Mouse (Mus musculus) forebrain, embryonic 12.5 days (tissue): ENCODE results near the gene Gm6657. TPM values are rescaled to one million over a fixed set of nuclear protein-coding genes. Genes with fewer than 3 reads are reported as not detected.

Experiments used
- ATAC-seq: fragments of 200-750 bp; cut with Nextera tagmentation; 2 replicates; pipeline ENCODE4 v1.8.0; 2017; ENCODE audit warnings: moderate TSS enrichment; ENCODE audit not compliant: low FRiP score
- H3K27ac ChIP-seq: fragments of 300-500 bp; sonication (generic); 2 replicates; pipeline ENCODE4 v1.5.1; 2016; ENCODE audit warnings: mild to moderate bottlenecking
- H3K27me3 ChIP-seq: fragments of 300-500 bp; sonication (generic); 2 replicates; pipeline ENCODE4 v1.6.1; 2016; ENCODE audit warnings: mild to moderate bottlenecking
- H3K36me3 ChIP-seq: fragments of 300-500 bp; sonication (generic); replicated peaks from 2 replicates; pipeline ENCODE4 v1.6.1; 2016; ENCODE audit warnings: mild to moderate bottlenecking
- H3K4me1 ChIP-seq: fragments of 300-500 bp; sonication (generic); 2 replicates; pipeline ENCODE4 v1.6.1; 2016
- H3K4me2 ChIP-seq: fragments of 300-500 bp; sonication (generic); 2 replicates; pipeline ENCODE4 v1.6.1; 2016; ENCODE audit warnings: mild to moderate bottlenecking, moderate library complexity
- H3K4me3 ChIP-seq: fragments of 300-500 bp; sonication (generic); replicated peaks from 2 replicates; pipeline ENCODE4 v1.5.1; 2016; ENCODE audit warnings: mild to moderate bottlenecking
- H3K9ac ChIP-seq: fragments of 300-500 bp; sonication (generic); 2 replicates; pipeline ENCODE4 v1.6.1; 2016; ENCODE audit warnings: mild to moderate bottlenecking
- H3K9me3 ChIP-seq: fragments of 300-500 bp; sonication (generic); 2 replicates; pipeline ENCODE4 v1.6.1; 2016
- WGBS: fragments of 180-500 bp; shearing (Covaris S2); methylation state at CpG from one replicate; pipeline ENCODE4 v1.1.7; 2016; 5-methylcytosine and 5-hydroxymethylcytosine counted together
- polyA plus RNA-seq: library from polyadenylated mRNA; unstranded; fragments of >200 nt; fragmentation: Nextera tagmentation; extraction: Ambion mirVana; gene quantifications from 2 replicates; pipeline ENCODE4 v1.2.1, GENCODE M21; 2016

Gm6657 gene
- polyA plus RNA-seq, 1 experiment from 2014 or later, result not detected

DNA sequence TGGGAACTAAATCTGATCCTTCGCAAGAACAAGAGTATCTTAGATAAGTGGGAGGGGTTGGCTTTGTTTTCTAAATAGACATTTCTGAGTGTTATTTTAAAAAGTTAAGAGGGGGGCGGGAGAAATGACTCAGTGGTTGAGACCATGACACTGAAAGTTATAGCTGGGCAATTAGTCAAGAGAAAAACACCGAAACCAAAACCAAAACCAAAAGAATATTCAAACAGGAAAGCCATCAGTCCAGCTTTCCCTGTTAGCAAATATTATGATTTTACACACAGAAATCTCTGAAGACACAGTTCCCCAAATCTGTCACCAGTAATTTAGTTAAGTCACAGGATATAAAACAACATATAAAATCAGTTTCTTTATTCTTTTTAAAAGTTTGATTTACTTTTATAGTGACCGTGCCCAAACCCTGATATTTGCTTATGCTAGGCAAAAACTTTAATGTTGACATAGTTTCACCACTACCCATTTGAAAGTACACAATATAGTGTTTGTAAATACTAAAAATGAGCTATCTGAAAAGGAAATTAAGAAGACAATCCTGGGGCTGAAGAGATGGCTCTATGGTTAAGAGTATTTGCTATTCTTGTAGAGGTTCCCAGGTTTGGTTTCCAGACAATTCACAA lies 25.3 kb downstream of the Gm6657 start:
- no peaks in the 10 kb centered on the region for H3K4me1 ChIP-seq
- H3K9ac ChIP-seq, result no peak overlapping the region
- no peak overlapping the region for H3K27ac ChIP-seq
- no peaks in the 10 kb centered on the region for H3K27me3 ChIP-seq
- no peak overlapping the region for H3K4me3 ChIP-seq
- H3K9me3 ChIP-seq, result no peaks in the 10 kb centered on the region
- 82% methylated on average over 4 of the region's 4 CpGs for WGBS
- no peak overlapping the region for H3K4me2 ChIP-seq
- no peaks in the 10 kb centered on the region for H3K36me3 ChIP-seq
- no peak for ATAC-seq

DNA sequence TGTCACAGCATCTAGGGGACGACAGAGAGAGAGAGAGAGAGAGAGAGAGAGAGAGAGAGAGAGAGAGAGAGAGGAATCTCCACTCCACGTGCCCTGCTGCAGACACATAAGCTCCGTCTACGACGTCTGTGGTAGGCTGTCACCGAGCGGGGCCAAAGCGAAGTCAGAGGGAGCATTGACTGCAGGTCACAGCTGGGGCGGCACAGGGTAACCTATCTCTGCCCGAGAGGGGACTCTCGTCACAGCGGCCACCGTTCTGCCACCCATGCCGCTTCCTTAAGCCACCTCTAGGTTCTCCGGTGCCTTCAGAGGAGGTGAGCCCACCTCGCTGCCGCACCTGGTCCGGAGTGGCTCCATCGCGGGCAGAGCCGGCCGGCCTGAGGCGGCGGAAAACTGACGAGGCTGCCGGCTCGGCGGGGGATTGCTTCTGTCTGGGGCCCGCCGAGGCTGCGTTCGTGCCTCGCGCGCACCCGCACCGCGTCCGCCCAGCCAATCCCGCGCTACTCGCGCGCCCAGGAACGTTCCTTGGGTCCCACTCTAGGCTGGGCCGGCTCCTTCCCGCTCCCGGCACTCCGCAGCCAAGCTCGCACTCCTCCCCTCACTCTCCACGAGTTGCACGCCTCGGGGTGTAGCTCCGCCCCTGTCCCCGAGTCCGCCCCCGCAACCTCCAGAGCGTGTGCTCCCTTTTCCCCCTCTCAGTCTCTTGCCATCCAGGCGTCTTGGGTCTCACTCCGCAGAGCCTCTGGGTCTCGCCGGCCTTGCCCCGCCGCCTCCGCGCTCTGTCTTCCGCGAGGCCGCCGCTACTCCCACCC lies 31.9 kb downstream of the Gm6657 start, which contains the start of gene Gphn:
Gene Gphn (plus strand): TSS at position 673 of the 812 bp plus-strand sequence.
- peak within 1 kb of the TSS; percentile 99 for H3K27ac ChIP-seq
- WGBS, result under 1% methylated on average over 64 of the region's 70 CpGs
- peak within 1 kb of the TSS; percentile 65 for H3K9ac ChIP-seq
- H3K9me3 ChIP-seq, result no peaks in the 10 kb centered on the region
- no peaks in the 10 kb centered on the region for H3K36me3 ChIP-seq
- H3K4me1 ChIP-seq, result peaks cover 7% of the 10 kb centered on the region
- H3K4me2 ChIP-seq, result peak within 1 kb of the TSS; percentile 72
- ATAC-seq, result peak; percentile 97
- H3K4me3 ChIP-seq, result peak within 1 kb of the TSS; percentile 57
- no peaks in the 10 kb centered on the region for H3K27me3 ChIP-seq

- Histone ChIP-seq H3K9ac (peak overlapping the region; percentile 65), H3K36me3 (no peaks in the 10 kb centered on the region), H3K27me3 (no peaks in the 10 kb centered on the region), H3K4me1 (peaks cover 7% of the 10 kb centered on the region), H3K9me3 (no peaks in the 10 kb centered on the region), H3K4me3 (peak overlapping the region; percentile 57), H3K27ac (peak overlapping the region; percentile 99), H3K4me2 (peak overlapping the region; percentile 72)
- WGBS, result under 1% methylated on average over 42 of the region's 48 CpGs
- ATAC-seq, result peak; percentile 86
Observed at GRCm38 (mm10) chr12:78226519-78226875, 32.5 kb downstream of the Gm6657 start.

DNA sequence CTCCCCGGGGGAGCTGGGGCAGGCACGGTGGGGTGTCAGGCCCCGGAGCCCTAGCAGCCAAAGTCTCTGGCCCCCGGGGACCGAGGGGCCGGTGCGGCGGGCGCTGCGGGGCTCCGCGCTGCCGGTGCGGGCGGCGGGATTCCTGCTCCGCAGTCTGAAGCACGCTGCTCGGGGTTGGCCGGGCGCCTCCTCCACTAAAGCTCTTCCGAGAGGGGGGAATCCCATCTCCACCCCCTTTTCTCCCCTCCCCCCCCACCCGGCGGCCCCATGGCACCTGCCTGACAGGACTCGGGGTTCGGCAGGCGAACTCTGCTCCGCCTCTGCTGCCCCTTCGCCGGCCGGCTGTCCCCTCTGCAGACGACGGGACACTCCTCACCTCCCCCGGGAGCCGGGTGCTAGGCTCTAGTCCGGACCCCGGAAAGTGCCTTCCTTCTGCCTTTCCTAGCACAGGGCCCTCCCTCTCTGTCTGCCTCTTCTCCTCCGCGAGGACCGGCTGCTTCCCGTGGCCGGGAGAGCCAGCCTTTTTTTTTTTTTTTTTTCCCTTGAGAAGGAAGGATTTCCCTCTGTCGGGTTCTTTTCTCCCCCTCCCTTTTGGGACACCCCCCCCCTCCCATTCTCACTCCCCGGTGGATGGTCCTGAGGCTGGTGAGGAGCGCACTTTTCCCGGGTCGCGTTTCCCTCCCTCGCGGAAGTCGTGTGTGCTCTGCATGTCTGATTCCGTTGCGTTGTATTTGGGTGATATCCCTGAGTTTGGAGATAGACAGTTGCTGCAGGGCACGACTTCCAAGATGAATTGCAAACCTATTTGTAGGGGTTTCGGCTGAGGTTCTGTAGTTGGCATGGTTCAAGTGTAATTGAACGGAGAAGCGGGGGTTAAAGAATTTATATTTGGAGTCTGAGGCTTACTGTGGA lies 33.2 kb downstream of the Gm6657 start:
- peaks cover 7% of the 10 kb centered on the region for H3K4me1 ChIP-seq
- peak overlapping the region; percentile 99 for H3K27ac ChIP-seq
- H3K4me3 ChIP-seq, result peak overlapping the region; percentile 57
- H3K27me3 ChIP-seq, result no peaks in the 10 kb centered on the region
- ATAC-seq, result peak; percentile 36
- peak overlapping the region; percentile 72 for H3K4me2 ChIP-seq
- peak overlapping the region; percentile 65 for H3K9ac ChIP-seq
- H3K36me3 ChIP-seq, result no peaks in the 10 kb centered on the region
- no peaks in the 10 kb centered on the region for H3K9me3 ChIP-seq
- under 1% methylated on average over 43 of the region's 57 CpGs for WGBS

GRCm38 (mm10) chr12:78228139-78228538 lies 34.1 kb downstream of the Gm6657 start:
- 45% methylated on average over 4 of the region's 4 CpGs for WGBS
- Histone ChIP-seq H3K36me3 (no peaks in the 10 kb centered on the region), H3K9me3 (no peaks in the 10 kb centered on the region), H3K9ac (peak overlapping the region; percentile 65; the same call in 1 of the 2 replicates), H3K4me3 (peak overlapping the region; percentile 57), H3K4me2 (peak overlapping the region; percentile 72), H3K4me1 (peaks cover 7% of the 10 kb centered on the region), H3K27ac (no peak overlapping the region), H3K27me3 (no peaks in the 10 kb centered on the region)
- ATAC-seq, result no peak

- no peaks in the 10 kb centered on the region for H3K36me3 ChIP-seq
- no peak for ATAC-seq
- no peak overlapping the region for H3K4me3 ChIP-seq
- no peak overlapping the region for H3K4me2 ChIP-seq
- H3K9me3 ChIP-seq, result no peaks in the 10 kb centered on the region
- no peak overlapping the region for H3K27ac ChIP-seq
- H3K27me3 ChIP-seq, result no peaks in the 10 kb centered on the region
- no peak overlapping the region for H3K9ac ChIP-seq
- H3K4me1 ChIP-seq, result peaks cover 6% of the 10 kb centered on the region
Observed at GRCm38 (mm10) chr12:78232560-78232959, 38.5 kb downstream of the Gm6657 start.

- H3K4me3 ChIP-seq, result no peak overlapping the region
- no peaks in the 10 kb centered on the region for H3K27me3 ChIP-seq
- H3K9me3 ChIP-seq, result no peaks in the 10 kb centered on the region
- no peak overlapping the region for H3K9ac ChIP-seq
- H3K4me1 ChIP-seq, result no peaks in the 10 kb centered on the region
- H3K36me3 ChIP-seq, result no peaks in the 10 kb centered on the region
- ATAC-seq, result no peak
- no peak overlapping the region for H3K27ac ChIP-seq
- no peak overlapping the region for H3K4me2 ChIP-seq
- 65% methylated on average over 1 of the region's 1 CpGs for WGBS
Observed at GRCm38 (mm10) chr12:78248366-78248765, 54.3 kb downstream of the Gm6657 start.

DNA sequence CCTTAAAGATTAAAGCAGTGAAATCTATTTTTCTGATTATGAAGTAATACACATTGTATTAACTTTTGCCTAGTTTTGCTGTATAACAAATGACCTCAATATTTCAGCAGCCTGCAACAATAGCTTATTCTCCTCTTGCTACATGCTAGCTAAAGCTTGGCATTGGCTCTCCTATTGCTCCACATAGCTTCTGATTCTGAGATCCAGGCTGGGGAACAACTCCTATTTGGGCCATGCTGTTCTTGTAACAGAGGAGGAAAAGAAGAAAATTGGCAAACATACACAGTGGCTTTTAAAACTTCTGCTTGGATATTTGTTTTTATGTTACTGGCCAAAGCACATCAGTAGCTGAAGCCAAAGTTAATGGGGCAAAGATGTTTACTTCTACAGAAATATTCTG lies 55.1 kb downstream of the Gm6657 start:
- Histone ChIP-seq H3K4me1 (no peaks in the 10 kb centered on the region), H3K27me3 (no peaks in the 10 kb centered on the region), H3K4me3 (no peak overlapping the region), H3K9ac (no peak overlapping the region), H3K4me2 (no peak overlapping the region), H3K27ac (no peak overlapping the region), H3K36me3 (no peaks in the 10 kb centered on the region), H3K9me3 (no peaks in the 10 kb centered on the region)
- ATAC-seq, result no peak

Other genes with a start within 250 kb of the Gm6657 start
- 18.4 and 20.3 TPM in 2 replicates for gene Gphn, start 32.1 kb downstream of the Gm6657 start, polyA plus RNA-seq